Mouse (Mus musculus): ENCODE measurements at regions not wholly inside any gene's neighbourhood (a gene's known extent, or its start where the extent isn't known, plus 50 kb on each side); places are given as distances from the start of the nearest gene placed in this dataset.
A peak's percentile ranks its signal among the peaks of the same experiment; 100 is the strongest.

GRCm38 (mm10) chr3:121902246-121902645, 50.1 kb upstream of the Arhgap29 start:
- DNase-seq (ENCODE audit: low spot score), result no peak

DNA sequence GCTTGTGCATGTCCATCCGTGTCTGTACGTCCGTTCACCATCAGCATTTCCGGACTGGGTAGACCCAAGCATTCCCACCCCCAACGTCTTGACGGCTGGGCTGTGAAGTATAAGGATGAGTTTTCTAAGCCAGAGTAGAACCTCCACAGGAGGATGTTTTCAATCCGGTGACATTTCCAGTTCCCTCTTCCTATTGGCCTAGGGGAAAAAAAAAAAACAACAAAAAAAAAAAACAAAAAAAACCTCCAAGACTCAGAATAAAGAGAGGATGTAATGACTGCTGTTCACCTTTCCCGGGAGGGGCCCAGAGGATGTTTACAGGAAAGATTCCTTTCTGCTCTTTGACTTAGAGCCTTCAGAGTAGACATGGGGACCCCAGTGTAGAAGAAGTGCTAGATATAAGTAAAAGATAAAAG, 51.9 kb upstream of the Arhgap29 start:
- DNase-seq (ENCODE audit: low spot score), result no peak

DNA sequence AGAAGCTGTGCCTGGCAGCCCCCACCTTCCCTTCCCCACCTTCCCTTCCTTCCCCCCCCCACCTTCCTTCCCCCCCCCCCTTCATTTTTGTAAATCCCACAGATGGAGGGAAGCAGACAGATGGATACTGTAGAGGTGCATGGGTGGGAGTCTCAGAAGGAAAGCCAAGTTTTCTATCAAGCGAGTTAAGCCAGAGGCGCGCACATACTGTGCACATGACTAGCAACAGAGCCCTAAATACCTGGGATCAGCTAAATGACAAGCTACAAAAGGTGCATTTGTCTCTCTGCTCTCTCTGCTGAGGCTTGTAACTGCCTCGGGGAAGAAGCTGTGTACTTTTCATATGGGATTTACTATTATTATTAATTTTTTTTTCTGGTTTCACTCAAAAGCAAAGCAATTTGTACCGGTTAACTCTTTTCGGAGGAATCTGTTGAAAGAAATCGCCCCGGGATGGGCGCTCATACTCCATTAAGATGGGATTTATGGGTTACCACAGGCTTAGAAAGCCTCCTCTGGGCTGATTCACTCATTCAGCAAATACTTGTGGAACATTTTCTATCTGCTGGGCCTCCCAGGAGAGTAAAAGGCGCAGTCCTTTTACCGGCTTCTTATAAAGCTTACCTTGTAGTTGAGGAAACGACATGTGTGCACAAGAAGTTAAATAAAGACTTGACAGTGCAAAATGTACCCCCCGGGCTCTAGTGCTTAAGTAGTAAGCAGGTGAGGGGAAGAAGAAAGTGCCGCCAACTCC, 54.3 kb upstream of the Arhgap29 start:
- no peak for DNase-seq (ENCODE audit: low spot score)

DNA sequence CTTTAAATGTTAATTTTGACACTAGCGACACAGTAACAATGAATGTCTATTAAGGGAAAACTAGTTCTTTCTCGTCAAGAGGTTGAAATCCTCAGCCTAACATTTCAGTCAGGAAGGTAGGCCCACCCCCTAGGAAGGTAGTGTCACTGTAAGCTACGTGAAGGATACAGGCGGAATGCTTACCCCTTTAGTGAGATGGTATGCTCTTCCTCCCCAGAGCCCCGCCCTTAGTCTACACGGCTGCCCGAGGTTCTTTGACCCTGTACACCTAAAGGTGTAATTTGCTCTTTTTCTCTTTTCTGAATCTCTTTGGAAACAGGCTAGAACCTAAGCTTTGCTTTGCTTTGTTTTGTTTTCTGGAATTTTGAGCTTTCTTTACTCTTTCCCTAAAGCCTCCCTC, 58.7 kb upstream of the Arhgap29 start:
- DNase-seq (ENCODE audit: low spot score), result no peak

- no peak for DNase-seq (ENCODE audit: low spot score)
These were observed 59.7 kb upstream of the Arhgap29 start for GRCm38 (mm10) chr3:121892675-121893074.

DNA sequence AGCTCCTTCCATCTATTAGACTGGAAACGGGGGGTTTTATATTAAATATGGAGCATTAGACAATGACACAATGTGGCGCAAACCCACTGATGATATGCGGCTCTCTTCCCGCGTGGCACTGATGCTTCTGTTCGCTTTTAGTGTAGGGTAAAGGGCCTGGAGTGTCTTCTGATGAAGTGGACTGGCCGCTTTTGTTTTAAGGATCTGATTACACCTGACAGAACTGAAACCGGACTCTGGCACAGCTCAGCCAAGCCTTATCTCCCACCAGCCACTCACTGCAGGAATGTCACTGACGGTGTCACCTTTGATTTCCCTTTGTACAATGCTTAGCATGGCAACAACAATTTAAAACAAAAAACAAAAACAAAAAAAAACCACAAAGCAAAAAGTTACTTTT, 61.0 kb upstream of the Arhgap29 start:
- no peak for DNase-seq (ENCODE audit: low spot score)

GRCm38 (mm10) chr3:121890563-121890962, 61.8 kb upstream of the Arhgap29 start:
- no peak for DNase-seq (ENCODE audit: low spot score)

- no peak for DNase-seq (ENCODE audit: low spot score)
These were observed 65.3 kb upstream of the Arhgap29 start for GRCm38 (mm10) chr3:121886870-121887605.

DNA sequence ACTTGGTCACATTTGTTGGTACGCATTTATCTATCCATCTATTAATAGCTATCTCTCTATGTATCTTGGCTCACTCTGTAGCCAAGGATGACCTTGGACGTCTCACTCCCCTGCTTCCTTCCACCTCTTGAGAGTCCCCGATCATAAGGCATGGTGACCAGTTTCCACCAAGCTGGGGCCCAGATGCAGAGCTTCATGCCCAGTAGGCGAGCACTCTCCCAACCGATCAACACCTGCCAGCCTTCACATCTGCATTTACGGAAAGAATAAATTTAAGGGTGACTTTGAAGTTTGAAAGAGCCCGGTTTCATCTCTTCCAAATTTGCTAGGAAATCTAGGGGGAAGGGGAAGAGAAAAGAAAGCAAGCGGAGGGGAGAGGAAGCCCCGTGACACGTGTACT, 66.0 kb upstream of the Arhgap29 start:
- DNase-seq (ENCODE audit: low spot score), result no peak

DNA sequence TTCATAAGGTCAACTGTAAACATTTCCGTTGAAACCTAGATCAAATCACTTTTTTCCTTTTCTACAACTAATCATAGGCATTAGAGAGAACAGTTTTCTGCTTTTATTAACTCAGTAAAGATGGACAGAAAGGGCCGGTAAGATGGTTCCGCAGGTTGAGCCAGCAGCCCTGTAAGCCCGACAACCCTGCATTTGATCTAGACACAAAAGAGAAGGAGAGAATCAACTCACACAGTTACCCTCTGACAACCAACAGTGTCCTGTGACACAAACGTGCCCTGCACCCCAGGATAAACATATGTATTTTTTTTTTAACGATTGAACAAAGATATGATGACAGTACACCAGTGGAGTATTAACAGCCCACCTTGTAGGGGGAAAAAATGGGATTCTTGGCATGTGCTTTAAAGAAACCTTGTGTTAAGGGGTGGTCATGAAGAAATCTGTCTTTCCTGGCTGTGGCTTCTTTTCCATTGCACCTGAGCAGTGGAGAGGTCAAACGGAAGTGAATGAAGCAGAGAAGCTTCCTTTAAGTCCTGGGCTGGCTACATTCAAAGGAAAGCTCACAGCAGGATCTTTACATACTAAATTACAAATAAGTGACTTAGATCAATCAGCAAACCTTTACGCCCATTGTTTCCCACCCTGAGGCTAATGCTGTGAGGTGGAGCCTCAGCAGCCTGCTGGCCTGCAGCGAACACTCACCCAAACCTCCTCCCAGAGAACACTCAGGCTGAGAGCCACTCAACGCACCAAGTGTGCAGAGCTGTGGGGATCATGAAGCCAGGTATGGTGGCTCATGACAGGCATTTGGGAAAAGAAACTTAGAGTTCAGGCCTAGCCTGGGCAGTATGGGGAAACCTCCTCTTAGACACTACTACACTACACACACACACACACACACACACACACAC, 66.8 kb upstream of the Arhgap29 start:
- no peak for DNase-seq (ENCODE audit: low spot score)

DNA sequence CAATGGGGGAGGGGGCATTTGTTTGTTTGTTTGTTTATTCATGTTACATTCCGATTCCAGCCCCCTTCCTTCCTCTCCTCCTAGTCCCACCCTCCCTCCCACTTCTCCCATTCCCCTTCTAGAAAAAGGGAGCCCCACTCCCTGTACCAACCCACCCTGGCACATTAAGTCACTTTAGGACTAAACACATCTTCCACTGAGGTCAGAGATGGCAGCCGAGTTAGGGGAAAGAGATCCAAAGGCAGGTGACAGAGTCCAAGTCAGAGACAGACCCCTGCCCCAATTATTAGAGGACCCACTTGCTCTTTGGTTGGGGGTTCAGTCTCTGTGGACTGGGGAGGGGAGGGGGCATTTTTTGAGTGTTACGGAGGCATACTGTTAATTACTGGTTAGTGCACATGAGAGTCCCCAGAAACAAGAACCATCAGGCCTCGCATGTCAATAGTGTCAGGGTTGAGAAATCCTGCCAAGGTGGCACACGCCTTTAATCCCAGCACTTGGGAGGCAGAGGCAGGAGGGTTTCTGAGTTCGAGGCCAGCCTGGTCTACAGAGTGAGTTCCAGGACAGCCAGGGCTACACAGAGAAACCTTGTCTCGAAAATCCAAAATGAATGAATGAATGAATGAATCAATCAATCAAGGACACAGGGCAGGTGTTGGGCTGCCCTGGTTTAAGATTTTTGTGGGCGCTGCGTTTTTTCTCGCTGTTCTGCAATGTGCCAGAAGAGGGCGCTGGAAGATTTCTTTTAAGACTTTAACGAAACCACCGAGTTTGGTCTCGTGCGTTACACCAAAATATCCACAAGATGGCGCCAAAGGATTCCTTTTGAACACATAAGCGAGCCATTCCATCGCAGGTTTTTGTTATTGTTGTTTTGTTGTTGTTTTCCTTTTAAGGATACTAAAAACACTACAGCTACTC, 67.8 kb upstream of the Arhgap29 start:
- DNase-seq (ENCODE audit: low spot score), result peak; percentile 93

DNA sequence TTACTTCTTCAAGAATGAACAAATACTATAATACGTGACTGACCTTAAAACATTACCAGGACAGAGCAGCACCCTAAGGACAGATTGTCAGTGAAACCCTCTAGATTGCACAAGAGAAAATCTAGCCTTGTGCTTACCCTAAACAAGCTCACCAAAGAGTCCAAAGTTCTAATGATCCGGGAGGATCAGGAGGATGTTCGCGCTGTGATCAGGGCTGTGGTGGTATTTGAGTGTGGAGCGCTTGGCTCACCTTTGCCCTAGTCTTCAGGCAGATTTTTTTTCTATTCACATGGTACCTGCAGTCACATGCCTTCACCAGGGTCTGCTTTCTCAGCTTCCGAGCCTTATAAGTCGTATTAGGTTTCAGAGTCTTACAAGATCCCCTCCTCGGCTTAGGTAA, 65.3 kb upstream of the Abcd3 start:
- DNase-seq (ENCODE audit: low spot score), result no peak

GRCm38 (mm10) chr3:121875072-121875471, 60.0 kb upstream of the Abcd3 start:
- DNase-seq (ENCODE audit: low spot score), result no peak

GRCm38 (mm10) chr3:121874576-121874975, 59.5 kb upstream of the Abcd3 start:
- DNase-seq (ENCODE audit: low spot score), result no peak

- no peak for DNase-seq (ENCODE audit: low spot score)
These were observed 58.5 kb upstream of the Abcd3 start for GRCm38 (mm10) chr3:121873572-121873971.

- no peak for DNase-seq (ENCODE audit: low spot score)
These were observed 57.6 kb upstream of the Abcd3 start for GRCm38 (mm10) chr3:121872685-121873084.

GRCm38 (mm10) chr3:121871795-121872194, 56.7 kb upstream of the Abcd3 start:
- no peak for DNase-seq (ENCODE audit: low spot score)

GRCm38 (mm10) chr3:121870726-121871125, 55.6 kb upstream of the Abcd3 start:
- no peak for DNase-seq (ENCODE audit: low spot score)

DNA sequence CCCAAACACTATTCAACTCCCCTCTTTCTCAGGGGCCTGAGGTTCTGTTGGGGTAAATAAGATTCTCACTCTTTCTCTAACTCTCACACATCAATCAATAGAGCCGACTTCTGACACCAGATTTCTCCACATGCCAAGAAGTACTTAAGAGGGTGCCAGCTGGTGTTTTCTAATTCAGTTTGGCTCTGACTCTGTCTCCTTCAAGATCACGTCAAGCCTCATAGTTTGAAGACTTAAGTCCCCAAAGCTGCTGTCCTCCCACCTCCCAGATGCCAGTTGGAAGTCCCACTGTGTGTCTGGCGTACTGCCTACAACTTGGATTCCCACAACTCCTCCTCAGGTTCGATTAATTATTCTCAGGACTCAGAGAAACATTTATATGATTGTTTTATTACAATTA, 54.6 kb upstream of the Abcd3 start:
- no peak for DNase-seq (ENCODE audit: low spot score)

GRCm38 (mm10) chr3:121867301-121867700, 52.2 kb upstream of the Abcd3 start:
- no peak for DNase-seq (ENCODE audit: low spot score)

GRCm38 (mm10) chr3:121864734-121865445, 49.8 kb upstream of the Abcd3 start:
- no peak for DNase-seq (ENCODE audit: low spot score)

Measured in MN1 (cell line).